Mouse (Mus musculus): ENCODE data around the gene Btaf1. TPM values are rescaled to one million over a fixed set of nuclear protein-coding genes. Genes with fewer than 3 reads are reported as not detected.
A peak's percentile ranks its signal among the peaks of the same experiment; 100 is the strongest.

Btaf1 gene
- polyA plus RNA-seq, 1 experiment from 2014 or later, result 16.1 TPM

- Histone ChIP-seq H3K27me3 (no peaks in the 10 kb centered on the region), H3K27ac (no peak overlapping the region), H3K9ac (replicated peaks) (no peak overlapping the region), H3K4me2 (no peak overlapping the region), H3K9me3 (no peaks in the 10 kb centered on the region), H3K4me3 (replicated peaks) (no peak overlapping the region), H3K4me1 (replicated peaks) (peaks cover 15% of the 10 kb centered on the region), H3K36me3 (no peaks in the 10 kb centered on the region)
- 49% methylated on average over 3 of the region's 3 CpGs for WGBS
- no peak for ATAC-seq (ENCODE audit: insufficient number of reproducible peaks, insufficient read depth, low FRiP score, low TSS enrichment, low read depth)
These were observed 2.9 kb upstream of the Btaf1 start for GRCm38 (mm10) chr19:36922936-36923335.

DNA sequence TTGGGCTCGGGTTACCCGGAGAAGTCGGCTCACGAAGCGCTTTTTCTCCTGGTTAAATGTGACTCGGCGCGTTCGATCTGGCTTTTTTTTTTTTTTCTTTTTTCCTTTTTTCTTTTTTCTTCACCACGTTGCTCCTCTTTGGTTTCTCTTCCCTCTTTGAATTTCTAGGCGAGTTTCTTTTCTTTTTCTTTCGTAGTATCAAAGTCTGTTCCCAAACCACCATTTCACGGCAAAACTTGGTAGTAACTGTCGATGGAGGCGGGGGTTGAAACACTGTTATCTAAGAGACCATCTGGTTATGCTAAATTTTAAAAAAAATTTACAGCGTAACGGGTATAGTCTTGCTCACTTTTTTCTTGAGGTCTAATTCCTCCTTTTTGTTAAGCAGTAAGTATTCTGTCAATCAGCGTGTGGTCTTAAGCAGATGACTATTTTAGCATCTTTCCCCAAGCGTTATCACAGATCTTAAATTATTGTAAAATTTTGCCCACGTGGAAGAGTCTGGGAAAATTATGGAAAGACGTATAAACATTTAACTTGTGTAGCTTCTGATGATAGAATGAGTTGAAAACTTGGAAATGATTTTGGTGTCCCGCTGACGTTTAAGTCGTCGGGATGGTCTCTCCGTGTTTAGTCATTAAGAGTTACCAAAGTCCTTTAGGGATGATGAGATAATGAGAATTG is 816 bp downstream of the Btaf1 start:
- Histone ChIP-seq H3K27ac (peak overlapping the region; percentile 96), H3K4me2 (peak overlapping the region; percentile 70), H3K27me3 (no peaks in the 10 kb centered on the region), H3K4me1 (replicated peaks) (peaks cover 12% of the 10 kb centered on the region), H3K36me3 (no peaks in the 10 kb centered on the region), H3K4me3 (replicated peaks) (peak overlapping the region; percentile 95), H3K9me3 (no peaks in the 10 kb centered on the region), H3K9ac (replicated peaks) (peak overlapping the region; percentile 92)
- ATAC-seq (ENCODE audit: insufficient number of reproducible peaks, insufficient read depth, low FRiP score, low TSS enrichment, low read depth), result no peak
- 3% methylated on average over 26 of the region's 26 CpGs for WGBS

DNA sequence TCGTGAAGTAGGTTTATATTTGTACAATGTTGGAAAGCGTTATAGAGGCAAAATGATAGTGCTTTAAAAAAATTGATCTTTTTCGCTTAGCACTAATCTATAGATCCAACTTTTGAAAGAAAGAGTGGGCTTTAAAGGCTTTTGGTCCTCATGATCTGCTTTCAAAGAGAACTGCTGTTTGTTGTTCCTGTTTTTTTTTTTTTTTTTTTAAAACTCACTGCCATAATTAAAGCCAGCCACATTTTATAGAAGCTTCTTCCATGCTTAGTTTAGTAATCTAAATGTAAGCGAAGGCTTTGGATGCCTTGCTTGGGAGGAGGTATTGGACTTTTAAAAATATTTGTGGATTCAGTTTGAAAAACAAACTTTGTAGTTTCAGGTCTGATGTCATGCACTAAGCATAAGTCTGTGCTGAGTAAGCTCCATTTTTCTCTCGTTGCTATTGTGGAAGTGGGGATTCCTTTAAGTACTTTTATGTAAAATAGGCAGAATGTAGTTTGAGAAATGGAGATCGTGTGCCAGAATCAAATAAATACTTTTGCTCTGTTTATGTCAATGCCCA is 2.0 kb downstream of the Btaf1 start:
- H3K4me3 ChIP-seq (replicated peaks), result no peak overlapping the region
- H3K27me3 ChIP-seq, result no peaks in the 10 kb centered on the region
- H3K27ac ChIP-seq, result no peak overlapping the region
- WGBS, result 73% methylated on average over 6 of the region's 6 CpGs
- H3K36me3 ChIP-seq, result no peaks in the 10 kb centered on the region
- no peak overlapping the region for H3K9ac ChIP-seq (replicated peaks)
- no peak for ATAC-seq (ENCODE audit: insufficient number of reproducible peaks, insufficient read depth, low FRiP score, low TSS enrichment, low read depth)
- peaks cover 12% of the 10 kb centered on the region for H3K4me1 ChIP-seq (replicated peaks)
- peak overlapping the region; percentile 70; the same call in 1 of the 2 replicates for H3K4me2 ChIP-seq
- no peaks in the 10 kb centered on the region for H3K9me3 ChIP-seq

GRCm38 (mm10) chr19:36929816-36930215 is 3.9 kb downstream of the Btaf1 start:
- no peak overlapping the region for H3K9ac ChIP-seq (replicated peaks)

GRCm38 (mm10) chr19:36932097-36932496 is 6.2 kb downstream of the Btaf1 start:
- Histone ChIP-seq H3K4me1 (replicated peaks) (peaks cover 5% of the 10 kb centered on the region), H3K9ac (replicated peaks) (no peak overlapping the region), H3K27me3 (no peaks in the 10 kb centered on the region), H3K9me3 (no peaks in the 10 kb centered on the region), H3K27ac (no peak overlapping the region), H3K4me3 (replicated peaks) (no peak overlapping the region), H3K36me3 (0 out of 2 replicates have a peak, but pooled peaks cover 4% of the 10 kb centered on the region), H3K4me2 (no peak overlapping the region)
- ATAC-seq (ENCODE audit: insufficient number of reproducible peaks, insufficient read depth, low FRiP score, low TSS enrichment, low read depth), result no peak

More at GRCm38 (mm10) chr19:36929816-36930215, 3.9 kb downstream of the Btaf1 start:
- Histone ChIP-seq H3K4me3 (replicated peaks) (no peak overlapping the region), H3K4me2 (no peak overlapping the region), H3K9me3 (no peaks in the 10 kb centered on the region), H3K36me3 (no peaks in the 10 kb centered on the region), H3K27ac (no peak overlapping the region), H3K27me3 (no peaks in the 10 kb centered on the region), H3K4me1 (replicated peaks) (peaks cover 12% of the 10 kb centered on the region)
- ATAC-seq (ENCODE audit: insufficient number of reproducible peaks, insufficient read depth, low FRiP score, low TSS enrichment, low read depth), result no peak

GRCm38 (mm10) chr19:36932613-36933012 is 6.7 kb downstream of the Btaf1 start:
- H3K27me3 ChIP-seq, result no peaks in the 10 kb centered on the region
- 96% methylated on average over 2 of the region's 2 CpGs for WGBS
- H3K4me3 ChIP-seq (replicated peaks), result no peak overlapping the region
- no peak overlapping the region for H3K27ac ChIP-seq
- no peak overlapping the region for H3K9ac ChIP-seq (replicated peaks)
- no peak overlapping the region for H3K4me2 ChIP-seq
- no peak for ATAC-seq (ENCODE audit: insufficient number of reproducible peaks, insufficient read depth, low FRiP score, low TSS enrichment, low read depth)
- H3K9me3 ChIP-seq, result no peaks in the 10 kb centered on the region
- H3K36me3 ChIP-seq, result 0 out of 2 replicates have a peak, but pooled peaks cover 4% of the 10 kb centered on the region
- H3K4me1 ChIP-seq (replicated peaks), result no peaks in the 10 kb centered on the region

- 0 out of 2 replicates have a peak, but pooled peaks cover 4% of the 10 kb centered on the region for H3K36me3 ChIP-seq
- H3K9me3 ChIP-seq, result no peaks in the 10 kb centered on the region
- no peaks in the 10 kb centered on the region for H3K4me1 ChIP-seq (replicated peaks)
- WGBS, result 92% methylated on average over 4 of the region's 4 CpGs
- no peak overlapping the region for H3K27ac ChIP-seq
- no peak overlapping the region for H3K9ac ChIP-seq (replicated peaks)
- H3K27me3 ChIP-seq, result no peaks in the 10 kb centered on the region
- H3K4me3 ChIP-seq (replicated peaks), result no peak overlapping the region
- no peak for ATAC-seq (ENCODE audit: insufficient number of reproducible peaks, insufficient read depth, low FRiP score, low TSS enrichment, low read depth)
- H3K4me2 ChIP-seq, result no peak overlapping the region
These were observed 10.4 kb downstream of the Btaf1 start for GRCm38 (mm10) chr19:36936285-36936684.

DNA sequence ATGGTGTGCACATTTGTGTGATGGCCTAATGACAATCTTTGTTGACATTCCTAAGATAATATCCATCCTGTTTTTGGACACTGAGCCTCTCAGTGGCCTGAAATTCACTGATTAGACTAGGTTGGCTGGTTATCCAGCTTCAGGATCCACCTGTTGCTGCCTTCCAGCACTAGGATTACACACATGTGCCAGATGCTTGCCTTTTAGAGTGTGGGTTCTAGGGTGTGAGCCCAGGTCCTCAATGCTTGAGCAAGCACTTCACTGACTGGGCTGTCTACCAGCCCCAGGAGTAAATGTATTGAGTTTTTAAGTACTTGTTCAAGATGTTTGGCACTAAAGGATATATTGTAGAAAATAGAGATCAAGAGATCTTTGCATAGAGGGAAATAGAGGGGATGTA is 12.1 kb downstream of the Btaf1 start:
- no peak overlapping the region for H3K4me2 ChIP-seq
- H3K9ac ChIP-seq (replicated peaks), result no peak overlapping the region
- no peak overlapping the region for H3K4me3 ChIP-seq (replicated peaks)
- H3K27me3 ChIP-seq, result no peaks in the 10 kb centered on the region
- H3K27ac ChIP-seq, result no peak overlapping the region
- H3K36me3 ChIP-seq, result 0 out of 2 replicates have a peak, but pooled peaks cover 4% of the 10 kb centered on the region
- H3K9me3 ChIP-seq, result no peaks in the 10 kb centered on the region
- no peak for ATAC-seq (ENCODE audit: insufficient number of reproducible peaks, insufficient read depth, low FRiP score, low TSS enrichment, low read depth)
- no peaks in the 10 kb centered on the region for H3K4me1 ChIP-seq (replicated peaks)

- no peaks in the 10 kb centered on the region for H3K4me1 ChIP-seq (replicated peaks)
- 90% methylated on average over 1 of the region's 1 CpGs for WGBS
- no peak overlapping the region for H3K4me2 ChIP-seq
- H3K4me3 ChIP-seq (replicated peaks), result no peak overlapping the region
- no peak for ATAC-seq (ENCODE audit: insufficient number of reproducible peaks, insufficient read depth, low FRiP score, low TSS enrichment, low read depth)
- no peak overlapping the region for H3K9ac ChIP-seq (replicated peaks)
- H3K9me3 ChIP-seq, result no peaks in the 10 kb centered on the region
- H3K27me3 ChIP-seq, result no peaks in the 10 kb centered on the region
- H3K27ac ChIP-seq, result no peak overlapping the region
- peaks cover 4% of the 10 kb centered on the region; the same call in 1 of the 2 replicates for H3K36me3 ChIP-seq
These were observed 14.2 kb downstream of the Btaf1 start for GRCm38 (mm10) chr19:36940064-36940463.

DNA sequence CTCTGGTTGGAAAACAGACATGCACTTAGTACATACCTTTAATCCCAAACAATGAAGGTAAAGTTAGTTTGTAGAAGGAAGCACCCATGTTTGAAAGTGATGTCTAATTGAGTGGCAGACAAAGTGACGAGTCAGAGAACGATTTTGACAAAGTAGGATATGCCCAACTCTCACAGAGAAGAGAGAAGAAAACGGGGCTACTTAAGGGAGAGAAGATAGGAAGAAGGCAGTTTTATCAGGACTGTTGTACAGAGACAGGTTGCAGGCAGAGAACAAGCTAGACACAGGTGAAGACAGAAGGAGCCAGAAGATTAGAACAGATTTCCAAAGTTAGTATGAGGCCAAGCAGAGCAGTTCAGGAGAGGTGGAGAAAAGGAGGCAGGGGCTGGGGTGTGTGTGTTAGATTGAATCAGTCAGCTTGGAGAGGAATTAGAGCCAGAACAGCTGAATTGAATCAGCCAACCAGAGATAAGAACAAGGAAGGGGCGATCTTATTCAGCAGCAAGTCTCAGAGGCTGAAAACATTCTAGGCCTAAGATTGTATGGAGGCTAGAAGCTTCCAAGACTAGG is 27.8 kb downstream of the Btaf1 start:
- peaks cover 17% of the 10 kb centered on the region for H3K36me3 ChIP-seq
- ATAC-seq (ENCODE audit: insufficient number of reproducible peaks, insufficient read depth, low FRiP score, low TSS enrichment, low read depth), result no peak
- H3K4me1 ChIP-seq (replicated peaks), result no peaks in the 10 kb centered on the region
- WGBS, result 76% methylated on average over 4 of the region's 4 CpGs
- H3K4me2 ChIP-seq, result no peak overlapping the region
- no peaks in the 10 kb centered on the region for H3K9me3 ChIP-seq
- H3K4me3 ChIP-seq (replicated peaks), result no peak overlapping the region
- no peak overlapping the region for H3K9ac ChIP-seq (replicated peaks)
- H3K27me3 ChIP-seq, result no peaks in the 10 kb centered on the region
- no peak overlapping the region for H3K27ac ChIP-seq

DNA sequence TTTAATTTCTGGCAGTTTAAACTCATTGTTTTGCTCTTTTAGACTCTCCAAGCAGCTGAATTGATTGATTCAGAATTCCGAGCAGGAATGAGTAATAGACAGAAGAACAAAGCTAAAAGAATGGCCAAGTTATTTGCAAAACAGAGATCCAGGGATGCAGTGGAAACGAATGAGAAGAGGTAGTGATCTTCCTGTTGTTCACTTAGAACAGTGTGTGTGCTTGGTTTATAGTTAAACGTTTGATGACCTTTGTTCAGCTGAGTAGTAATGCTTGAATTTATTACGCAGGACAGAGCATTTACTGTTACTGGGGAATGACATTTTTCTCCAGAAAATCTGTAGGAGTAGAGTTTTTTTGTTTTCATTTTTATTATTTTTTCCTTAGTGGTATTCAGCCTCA is 32.5 kb downstream of the Btaf1 start:
- Histone ChIP-seq H3K4me2 (no peak overlapping the region), H3K9ac (replicated peaks) (no peak overlapping the region), H3K4me3 (replicated peaks) (no peak overlapping the region), H3K4me1 (replicated peaks) (no peaks in the 10 kb centered on the region), H3K36me3 (peaks cover 46% of the 10 kb centered on the region), H3K27ac (no peak overlapping the region), H3K27me3 (no peaks in the 10 kb centered on the region), H3K9me3 (no peaks in the 10 kb centered on the region)
- ATAC-seq (ENCODE audit: insufficient number of reproducible peaks, insufficient read depth, low FRiP score, low TSS enrichment, low read depth), result no peak
- WGBS, result 90% methylated on average over 4 of the region's 4 CpGs

Data from limb, embryonic 12.5 days (tissue).